Mouse (Mus musculus): ENCODE measurements around the gene Lrrc58.

GRCm38 (mm10) chr16:37845202-37845925 is 22.8 kb upstream of the Lrrc58 start:
- TF ChIP-seq CTCF (IDR thresholded peaks at IDR 0.05; ENCODE audit: control insufficient read depth, insufficient read depth, insufficient read length) (no peak), MYOG (IDR thresholded peaks at IDR 0.05; ENCODE audit: control insufficient read depth, extremely low read depth, insufficient read length) (no peak)

Measured in C2C12 (cell line).